Mouse (Mus musculus) left cerebral cortex, postnatal 4 days (tissue): ENCODE measurements around the gene Gm10799. TPM values are rescaled to one million over a fixed set of nuclear protein-coding genes. Genes with fewer than 3 reads are reported as not detected.

ENCODE experiments used
- DNase-seq: peaks from one replicate; pipeline ENCODE4 v3.0.0-alpha.2; 2022
- intact Hi-C: fragments of 180-260 bp; cut with DNase I; formaldehyde crosslinking; loops from one replicate; pipeline ENCODE4 v1.15.1; 2025
- total RNA-seq, 2 experiments: library from RNA; stranded (reverse); gene quantifications; 2 replicates each; pipeline ENCODE4 v1.2.3; 2021

Gm10799 gene
- total RNA-seq, 2 experiments from 2014 or later = not detected

GRCm38 (mm10) chr2:104028139-104028723, 40.1 kb downstream of the Gm10799 start, which contains the start of gene 4931422A03Rik:
Gene 4931422A03Rik (minus strand): TSS chr2:104028361.
- no peak for DNase-seq
- intact Hi-C loops = no loop called here

GRCm38 (mm10) chr2:104027458-104028138, 40.8 kb downstream of the Gm10799 start, which contains the start of gene Fbxo3:
Gene Fbxo3 (plus strand): TSS chr2:104027721.
- DNase-seq = peak; percentile 89
- intact Hi-C loops = no loop called here

- intact Hi-C loops = no loop called here
Measured at GRCm38 (mm10) chr2:104024656-104025055, 43.7 kb downstream of the Gm10799 start.

DNA sequence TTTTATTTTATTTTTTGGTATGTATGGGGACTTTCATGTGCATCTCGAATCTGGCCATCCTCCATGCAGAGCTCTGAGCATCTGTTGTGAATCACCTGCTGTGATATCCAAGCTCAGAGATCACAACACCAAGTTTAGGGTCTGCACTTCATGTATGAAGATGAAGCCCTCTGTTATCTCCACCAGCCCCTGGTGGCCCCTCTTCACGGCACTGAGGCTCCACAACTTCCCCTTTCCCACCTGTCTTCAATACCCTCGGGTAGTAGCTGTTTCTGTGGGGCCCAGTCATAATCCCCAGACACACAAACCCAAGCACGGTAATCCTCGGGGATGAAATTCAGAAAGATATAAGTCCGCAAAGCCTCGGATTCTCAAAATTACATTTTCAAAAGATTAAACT, 45.3 kb downstream of the Gm10799 start:
- DNase-seq = no peak
- intact Hi-C loops = no loop called here

More at GRCm38 (mm10) chr2:104024656-104025055, 43.7 kb downstream of the Gm10799 start:
- no peak for DNase-seq

Other genes with a start within 250 kb of the Gm10799 start
- gene Lmo2, start 110.6 kb downstream of the Gm10799 start, total RNA-seq = 10 to 100 TPM; 20.4 to 21.0 TPM
- gene Fbxo3, start 40.8 kb downstream of the Gm10799 start, total RNA-seq = 10 to 100 TPM; 46.9 to 47.2 TPM
- not detected for gene 4931422A03Rik, start 40.2 kb downstream of the Gm10799 start, total RNA-seq
- under 1 TPM in 1 of 2 experiments, not detected in 1; 0.22 TPM for gene Gm10912, start 2.7 kb downstream of the Gm10799 start, total RNA-seq
- gene Cd59b, start 1.3 kb upstream of the Gm10799 start, total RNA-seq = under 1 TPM in 1 of 2 experiments, not detected in 1; 0.94 TPM
- 1 to 10 TPM; 1.6 to 2.5 TPM for gene Cd59a, start 27.3 kb upstream of the Gm10799 start, total RNA-seq
- gene A930018P22Rik, start 54.2 kb upstream of the Gm10799 start, total RNA-seq = not detected